Mouse (Mus musculus) MEL (cell line): Measurements from ENCODE around the gene Polr3gl.

ENCODE experiments used
- CTCF ChIP-seq, 3 experiments: IDR thresholded peaks in 2 of 3; conservative IDR thresholded peaks in 1 of 3; 2 replicates each; pipeline ENCODE4 v1.5.1; 2011 to 2012; ENCODE audit warnings: low read length in 3 of 3, low read depth in 2 of 3, mild to moderate bottlenecking in 2 of 3, improper control_type of control experiment in 1 of 3, inconsistent platforms in 1 of 3, mixed read lengths in 1 of 3, moderate library complexity in 1 of 3; ENCODE audit not compliant: control insufficient read depth in 1 of 3, insufficient read depth in 1 of 3, poor library complexity in 1 of 3, severe bottlenecking in 1 of 3
- EP300 ChIP-seq, 2 experiments: IDR thresholded peaks; 2 replicates each; pipeline ENCODE4 v1.6.1; 2011; ENCODE audit warnings: improper control_type of control experiment in 2 of 2, low read length in 2 of 2, low read depth in 1 of 2, mild to moderate bottlenecking in 1 of 2
- HCFC1 ChIP-seq: IDR thresholded peaks from 2 replicates; pipeline ENCODE4 v1.6.1; 2012; ENCODE audit warnings: low read depth, mild to moderate bottlenecking, inconsistent platforms, low read length, improper control_type of control experiment, moderate library complexity
- JUND ChIP-seq: IDR thresholded peaks from 2 replicates; pipeline ENCODE4 v1.6.1; 2011; ENCODE audit warnings: low read depth, mild to moderate bottlenecking, improper control_type of control experiment, low read length
- MAX ChIP-seq: IDR thresholded peaks from 2 replicates; pipeline ENCODE4 v1.6.1; 2011; ENCODE audit warnings: low read length, improper control_type of control experiment
- POLR2A ChIP-seq, 2 experiments: IDR thresholded peaks; 2 replicates each; pipeline ENCODE4 v1.6.1; 2011 to 2012; ENCODE audit warnings: low read length in 2 of 2, mild to moderate bottlenecking in 2 of 2, control low read depth in 1 of 2, improper control_type of control experiment in 1 of 2, low read depth in 1 of 2, moderate library complexity in 1 of 2; ENCODE audit not compliant: control insufficient read depth in 1 of 2, insufficient read depth in 1 of 2, poor library complexity in 1 of 2
- RAD21 ChIP-seq: IDR thresholded peaks from 2 replicates; pipeline ENCODE4 v1.6.1; 2011; ENCODE audit warnings: mild to moderate bottlenecking, low read depth, low read length, improper control_type of control experiment
- SMC3 ChIP-seq: IDR thresholded peaks from 2 replicates; pipeline ENCODE4 v1.6.1; 2011; ENCODE audit warnings: low read depth, low read length, improper control_type of control experiment
- ZNF384 ChIP-seq: IDR thresholded peaks from 2 replicates; pipeline ENCODE4 v1.6.1; 2012; ENCODE audit warnings: low read depth, mild to moderate bottlenecking, inconsistent platforms, low read length, improper control_type of control experiment

GRCm38 (mm10) chr3:96569966-96570605, 23.9 kb downstream of the Polr3gl start:
- TF ChIP-seq RAD21 = no peak
- TF ChIP-seq HCFC1 = no peak
- no peak for TF ChIP-seq CTCF (IDR thresholded peaks at IDR 0.05 in 2 of 3, conservative IDR thresholded peaks at IDR 0.05 in 1 of 3; ENCODE audit: control insufficient read depth in 1 of 3, insufficient read depth in 1 of 3, low read depth in 2 of 3, low read length in 3 of 3, poor library complexity in 1 of 3, severe bottlenecking in 1 of 3)
- no peak for TF ChIP-seq EP300 (IDR thresholded peaks at IDR 0.05; ENCODE audit: low read depth in 1 of 2, low read length in 2 of 2)
- no peak for TF ChIP-seq ZNF384
- no peak for TF ChIP-seq MAX
- TF ChIP-seq SMC3 = no peak
- TF ChIP-seq JUND = no peak
- no peak for TF ChIP-seq POLR2A (IDR thresholded peaks at IDR 0.05; ENCODE audit: control insufficient read depth in 1 of 2, insufficient read depth in 1 of 2, low read depth in 1 of 2, low read length in 2 of 2, poor library complexity in 1 of 2)
